Mouse (Mus musculus): ENCODE results near the gene Mylk2. TPM values are rescaled to one million over a fixed set of nuclear protein-coding genes. Genes with fewer than 3 reads are reported as not detected.

Gene Mylk2
- polyA plus RNA-seq, 1 experiment = 0.93 TPM

GRCm38 (mm10) chr2:152933614-152934013 lies 22.5 kb downstream of the Mylk2 start:
- Histone ChIP-seq H3K4me1 (ENCODE audit: control insufficient read depth, insufficient read depth, low read length) (peaks cover 8% of the 10 kb centered on the region), H3K27ac (ENCODE audit: insufficient read depth, low read length) (peak overlapping the region; percentile 73), H3K4me3 (ENCODE audit: insufficient read depth, low read length) (no peak overlapping the region)
- TF ChIP-seq CTCF (IDR thresholded peaks at IDR 0.05; ENCODE audit: borderline replicate concordance, insufficient read depth, low read length) (peak; percentile 88; the same call in 1 of the 2 replicates), POLR2A (IDR thresholded peaks at IDR 0.05; ENCODE audit: low read depth, low read length) (no peak)

- TF ChIP-seq POLR2A (IDR thresholded peaks at IDR 0.05; ENCODE audit: low read depth, low read length) (no peak), CTCF (IDR thresholded peaks at IDR 0.05; ENCODE audit: borderline replicate concordance, insufficient read depth, low read length) (peak; percentile 78; the same call in 1 of the 2 replicates)
- Histone ChIP-seq H3K4me1 (ENCODE audit: control insufficient read depth, insufficient read depth, low read length) (no peaks in the 10 kb centered on the region; the same call in 1 of the 2 replicates), H3K4me3 (ENCODE audit: insufficient read depth, low read length) (no peak overlapping the region), H3K27ac (ENCODE audit: insufficient read depth, low read length) (no peak overlapping the region)
Measured at GRCm38 (mm10) chr2:152939846-152940245, 28.7 kb downstream of the Mylk2 start.

GRCm38 (mm10) chr2:152941106-152941505 lies 30.0 kb downstream of the Mylk2 start:
- H3K4me3 ChIP-seq (ENCODE audit: insufficient read depth, low read length) = no peak overlapping the region
- no peak overlapping the region for H3K27ac ChIP-seq (ENCODE audit: insufficient read depth, low read length)
- TF ChIP-seq CTCF (IDR thresholded peaks at IDR 0.05; ENCODE audit: borderline replicate concordance, insufficient read depth, low read length) (no peak), POLR2A (IDR thresholded peaks at IDR 0.05; ENCODE audit: low read depth, low read length) (no peak)
- no peaks in the 10 kb centered on the region; the same call in 1 of the 2 replicates for H3K4me1 ChIP-seq (ENCODE audit: control insufficient read depth, insufficient read depth, low read length)

- Histone ChIP-seq H3K4me3 (ENCODE audit: insufficient read depth, low read length) (no peak overlapping the region), H3K27ac (ENCODE audit: insufficient read depth, low read length) (no peak overlapping the region), H3K4me1 (ENCODE audit: control insufficient read depth, insufficient read depth, low read length) (no peaks in the 10 kb centered on the region; the same call in 1 of the 2 replicates)
- TF ChIP-seq POLR2A (IDR thresholded peaks at IDR 0.05; ENCODE audit: low read depth, low read length) (no peak), CTCF (IDR thresholded peaks at IDR 0.05; ENCODE audit: borderline replicate concordance, insufficient read depth, low read length) (no peak)
Measured at GRCm38 (mm10) chr2:152941776-152942175, 30.6 kb downstream of the Mylk2 start.

GRCm38 (mm10) chr2:152942898-152943515 lies 31.9 kb downstream of the Mylk2 start:
- no peak for TF ChIP-seq CTCF (IDR thresholded peaks at IDR 0.05; ENCODE audit: borderline replicate concordance, insufficient read depth, low read length)
- TF ChIP-seq POLR2A (IDR thresholded peaks at IDR 0.05; ENCODE audit: low read depth, low read length) = no peak
- Histone ChIP-seq H3K4me1 (ENCODE audit: control insufficient read depth, insufficient read depth, low read length) (no peaks in the 10 kb centered on the region; the same call in 1 of the 2 replicates), H3K4me3 (ENCODE audit: insufficient read depth, low read length) (peak overlapping the region; percentile 22; the same call in 1 of the 2 replicates), H3K27ac (ENCODE audit: insufficient read depth, low read length) (no peak overlapping the region)

GRCm38 (mm10) chr2:152943568-152943967 lies 32.4 kb downstream of the Mylk2 start:
- TF ChIP-seq CTCF (IDR thresholded peaks at IDR 0.05; ENCODE audit: borderline replicate concordance, insufficient read depth, low read length) (no peak), POLR2A (IDR thresholded peaks at IDR 0.05; ENCODE audit: low read depth, low read length) (no peak)
- no peak overlapping the region for H3K27ac ChIP-seq (ENCODE audit: insufficient read depth, low read length)
- H3K4me1 ChIP-seq (ENCODE audit: control insufficient read depth, insufficient read depth, low read length) = no peaks in the 10 kb centered on the region; the same call in 1 of the 2 replicates
- H3K4me3 ChIP-seq (ENCODE audit: insufficient read depth, low read length) = 0 out of 2 replicates have a peak overlapping the region, but pooled peaks have one; percentile 22

- TF ChIP-seq CTCF (IDR thresholded peaks at IDR 0.05; ENCODE audit: borderline replicate concordance, insufficient read depth, low read length) (no peak), POLR2A (IDR thresholded peaks at IDR 0.05; ENCODE audit: low read depth, low read length) (no peak)
- H3K27ac ChIP-seq (ENCODE audit: insufficient read depth, low read length) = no peak overlapping the region
- no peaks in the 10 kb centered on the region; the same call in 1 of the 2 replicates for H3K4me1 ChIP-seq (ENCODE audit: control insufficient read depth, insufficient read depth, low read length)
- H3K4me3 ChIP-seq (ENCODE audit: insufficient read depth, low read length) = no peak overlapping the region
Measured at GRCm38 (mm10) chr2:152944013-152944412, 32.9 kb downstream of the Mylk2 start.

GRCm38 (mm10) chr2:152947098-152947497 lies 35.9 kb downstream of the Mylk2 start:
- H3K4me3 ChIP-seq (ENCODE audit: insufficient read depth, low read length) = no peak overlapping the region
- TF ChIP-seq POLR2A (IDR thresholded peaks at IDR 0.05; ENCODE audit: low read depth, low read length) (no peak), CTCF (IDR thresholded peaks at IDR 0.05; ENCODE audit: borderline replicate concordance, insufficient read depth, low read length) (no peak)
- H3K4me1 ChIP-seq (ENCODE audit: control insufficient read depth, insufficient read depth, low read length) = no peaks in the 10 kb centered on the region
- no peak overlapping the region for H3K27ac ChIP-seq (ENCODE audit: insufficient read depth, low read length)

GRCm38 (mm10) chr2:152948438-152949020 lies 37.4 kb downstream of the Mylk2 start:
- Histone ChIP-seq H3K4me3 (ENCODE audit: insufficient read depth, low read length) (no peak overlapping the region), H3K27ac (ENCODE audit: insufficient read depth, low read length) (no peak overlapping the region), H3K4me1 (ENCODE audit: control insufficient read depth, insufficient read depth, low read length) (no peaks in the 10 kb centered on the region)
- TF ChIP-seq CTCF (IDR thresholded peaks at IDR 0.05; ENCODE audit: borderline replicate concordance, insufficient read depth, low read length) (no peak), POLR2A (IDR thresholded peaks at IDR 0.05; ENCODE audit: low read depth, low read length) (no peak)
